Mouse (Mus musculus) CH12.LX (cell line): ENCODE measurements around the gene Pla2g4e.

Source experiments
- CTCF ChIP-seq, 2 experiments: IDR thresholded peaks in 1 of 2; conservative IDR thresholded peaks in 1 of 2; 2 replicates each; pipeline ENCODE4 v1.5.1; 2011 to 2012; ENCODE audit warnings: low read depth in 2 of 2, low read length in 2 of 2, improper control_type of control experiment in 1 of 2, inconsistent platforms in 1 of 2, mild to moderate bottlenecking in 1 of 2, moderate library complexity in 1 of 2
- MAFK ChIP-seq: IDR thresholded peaks from 2 replicates; pipeline ENCODE4 v1.6.1; 2011; ENCODE audit warnings: low read length, improper control_type of control experiment; ENCODE audit not compliant: insufficient replicate concordance
- POLR2A ChIP-seq: IDR thresholded peaks from 2 replicates; pipeline ENCODE4 v1.6.1; 2011; ENCODE audit warnings: low read depth, mild to moderate bottlenecking, improper control_type of control experiment, low read length
- USF2 ChIP-seq: conservative IDR thresholded peaks from 2 replicates; pipeline ENCODE4 v1.6.1; 2011; ENCODE audit warnings: low read depth, low read length, improper control_type of control experiment

DNA sequence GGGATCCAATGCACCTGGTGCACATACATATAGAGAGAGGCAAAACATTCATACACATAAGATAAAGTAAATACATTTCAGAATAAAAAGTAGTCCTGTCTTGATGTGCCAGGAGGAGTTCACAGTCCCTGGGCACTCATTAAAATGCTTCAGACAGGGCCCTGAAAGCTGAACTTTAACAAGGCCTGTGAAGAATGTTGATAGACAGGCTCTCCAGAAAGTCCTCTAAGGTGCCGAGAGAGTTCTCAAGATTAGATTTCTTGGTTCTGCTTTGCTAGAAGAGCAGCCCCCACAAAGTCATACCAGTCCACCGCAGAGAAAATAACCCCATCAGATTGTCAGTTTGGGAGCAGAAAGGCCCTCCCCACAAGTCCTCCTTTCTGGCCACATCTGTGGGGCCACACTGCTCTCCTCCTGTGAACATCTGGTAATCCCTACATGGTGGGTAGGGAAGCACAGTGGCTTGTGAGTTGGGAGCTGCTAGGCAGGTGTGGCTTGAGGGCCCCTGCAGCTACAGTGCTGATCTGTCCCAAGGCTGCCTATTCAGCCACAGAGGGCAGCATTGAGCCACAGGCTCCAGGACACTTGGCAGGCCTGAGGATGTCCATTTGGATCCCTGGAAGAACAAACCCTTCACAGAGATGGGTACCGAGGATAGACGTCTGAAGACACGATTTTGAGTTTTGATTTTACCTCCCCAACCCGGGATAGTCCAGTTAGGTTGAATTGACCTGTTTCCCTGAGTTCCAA is 59.4 kb downstream of the Pla2g4e start:
- TF ChIP-seq POLR2A (no peak), MAFK (no peak), CTCF (conservative IDR thresholded peaks at IDR 0.05 in 1 of 2, IDR thresholded peaks at IDR 0.05 in 1 of 2; ENCODE audit: low read depth in 2 of 2, low read length in 2 of 2) (peak; percentile 15 to 56; a peak in 2 of 4 replicates), USF2 (no peak)
